Mouse (Mus musculus): ENCODE results near the gene Itln1. TPM values are rescaled to one million over a fixed set of nuclear protein-coding genes. Genes with fewer than 3 reads are reported as not detected.
"Not testable (repeated sequence)": the region's sequence is repeated elsewhere in the genome, so short reads cannot be mapped to it uniquely, and the experiment has no call there.

Gene Itln1
- polyA plus RNA-seq, 1 experiment from 2014 or later, result not detected

- Histone ChIP-seq H3K27ac (ENCODE audit: low read length) (no peak overlapping the region), H3K36me3 (ENCODE audit: insufficient read depth, low read length) (no peaks in the 10 kb centered on the region), H3K9me3 (ENCODE audit: low read length) (no peaks in the 10 kb centered on the region), H3K4me3 (ENCODE audit: low read length) (no peak overlapping the region), H3K4me1 (ENCODE audit: insufficient read depth, low read length) (no peaks in the 10 kb centered on the region), H3K4me2 (replicated peaks; ENCODE audit: low read depth, low read length) (no peak overlapping the region), H3K27me3 (ENCODE audit: insufficient read depth, low read length) (no peaks in the 10 kb centered on the region), H3K9ac (replicated peaks; ENCODE audit: low read length) (no peak overlapping the region)
- 80% methylated on average over 4 of the region's 4 CpGs for WGBS
- no peak for ATAC-seq (ENCODE audit: low FRiP score, low TSS enrichment)
Measured at GRCm38 (mm10) chr1:171473506-171473905, 61.6 kb downstream of the Itln1 start.

DNA sequence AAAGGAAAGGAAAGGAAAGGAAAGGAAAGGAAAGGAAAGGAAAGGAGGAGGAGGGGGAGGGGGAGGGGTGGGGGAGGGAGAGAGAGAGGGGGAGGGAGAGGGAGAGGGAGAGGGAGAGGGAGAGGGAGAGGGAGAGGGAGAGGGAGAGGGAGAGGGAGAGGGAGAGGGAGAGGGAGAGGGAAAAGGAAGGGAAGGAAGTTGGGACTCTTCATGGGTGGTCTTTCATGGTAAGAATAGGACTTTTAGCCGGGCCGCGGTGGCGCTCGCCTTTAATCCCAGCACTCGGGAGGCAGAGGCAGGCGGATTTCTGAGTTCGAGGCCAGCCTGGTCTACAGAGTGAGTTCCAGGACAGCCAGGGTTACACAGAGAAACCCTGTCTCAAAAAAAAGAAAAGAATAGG, 63.2 kb downstream of the Itln1 start:
- not testable (repeated sequence) for H3K4me1 ChIP-seq (ENCODE audit: insufficient read depth, low read length); H3K4me3 ChIP-seq (ENCODE audit: low read length); H3K4me2 ChIP-seq (replicated peaks; ENCODE audit: low read depth, low read length); H3K9me3 ChIP-seq (ENCODE audit: low read length); H3K27me3 ChIP-seq (ENCODE audit: insufficient read depth, low read length); ATAC-seq (ENCODE audit: low FRiP score, low TSS enrichment); H3K36me3 ChIP-seq (ENCODE audit: insufficient read depth, low read length); H3K9ac ChIP-seq (replicated peaks; ENCODE audit: low read length); H3K27ac ChIP-seq (ENCODE audit: low read length)
- 92% methylated on average over 7 of the region's 8 CpGs for WGBS

GRCm38 (mm10) chr1:171471452-171471851, 63.6 kb downstream of the Itln1 start:
- 62% methylated on average over 1 of the region's 1 CpGs for WGBS
- H3K4me2 ChIP-seq (replicated peaks; ENCODE audit: low read depth, low read length), result no peak overlapping the region

GRCm38 (mm10) chr1:171470896-171471295, 64.2 kb downstream of the Itln1 start:
- no peak for ATAC-seq (ENCODE audit: low FRiP score, low TSS enrichment)
- no peak overlapping the region for H3K9ac ChIP-seq (replicated peaks; ENCODE audit: low read length)
- no peaks in the 10 kb centered on the region for H3K9me3 ChIP-seq (ENCODE audit: low read length)
- no peaks in the 10 kb centered on the region for H3K36me3 ChIP-seq (ENCODE audit: insufficient read depth, low read length)
- WGBS, result 81% methylated on average over 5 of the region's 5 CpGs
- no peak overlapping the region for H3K4me2 ChIP-seq (replicated peaks; ENCODE audit: low read depth, low read length)
- no peak overlapping the region for H3K4me3 ChIP-seq (ENCODE audit: low read length)
- no peaks in the 10 kb centered on the region for H3K27me3 ChIP-seq (ENCODE audit: insufficient read depth, low read length)
- no peak overlapping the region for H3K27ac ChIP-seq (ENCODE audit: low read length)
- H3K4me1 ChIP-seq (ENCODE audit: insufficient read depth, low read length), result no peaks in the 10 kb centered on the region

More at GRCm38 (mm10) chr1:171471452-171471851, 63.6 kb downstream of the Itln1 start:
- H3K9ac ChIP-seq (replicated peaks; ENCODE audit: low read length), result no peak overlapping the region
- H3K27me3 ChIP-seq (ENCODE audit: insufficient read depth, low read length), result no peaks in the 10 kb centered on the region
- no peaks in the 10 kb centered on the region for H3K9me3 ChIP-seq (ENCODE audit: low read length)
- H3K27ac ChIP-seq (ENCODE audit: low read length), result no peak overlapping the region
- no peak for ATAC-seq (ENCODE audit: low FRiP score, low TSS enrichment)
- H3K4me1 ChIP-seq (ENCODE audit: insufficient read depth, low read length), result no peaks in the 10 kb centered on the region
- H3K4me3 ChIP-seq (ENCODE audit: low read length), result no peak overlapping the region
- no peaks in the 10 kb centered on the region for H3K36me3 ChIP-seq (ENCODE audit: insufficient read depth, low read length)

DNA sequence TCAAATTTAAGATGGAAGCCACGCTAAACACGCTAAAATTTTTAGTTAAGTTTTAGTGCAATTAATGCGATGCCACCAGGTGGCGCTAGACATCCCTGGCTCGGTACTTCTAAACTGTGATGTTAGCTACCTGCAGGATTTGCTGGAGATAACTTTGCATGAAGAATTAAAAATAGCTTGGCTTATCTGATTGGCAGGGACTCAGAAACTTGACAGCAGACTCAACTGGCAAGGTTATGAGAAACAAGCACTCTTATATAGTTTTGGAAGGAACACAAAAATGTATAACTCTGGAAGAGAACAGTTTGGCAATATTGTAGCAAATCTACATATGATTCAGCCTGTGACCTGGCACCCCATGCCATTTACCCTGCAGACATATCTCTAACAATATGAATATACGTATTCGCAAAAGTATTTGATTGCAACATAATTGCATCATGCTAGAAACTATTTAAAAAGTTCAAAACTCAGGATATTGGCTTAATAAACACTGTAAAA, 64.7 kb downstream of the Itln1 start:
- H3K4me1 ChIP-seq (ENCODE audit: insufficient read depth, low read length), result no peaks in the 10 kb centered on the region
- H3K4me3 ChIP-seq (ENCODE audit: low read length), result no peak overlapping the region
- ATAC-seq (ENCODE audit: low FRiP score, low TSS enrichment), result 0 out of 2 replicates have a peak, but pooled peaks have one; percentile 6

GRCm38 (mm10) chr1:171469678-171470077, 65.4 kb downstream of the Itln1 start:
- ATAC-seq (ENCODE audit: low FRiP score, low TSS enrichment), result no peak
- Histone ChIP-seq H3K4me1 (ENCODE audit: insufficient read depth, low read length) (no peaks in the 10 kb centered on the region), H3K36me3 (ENCODE audit: insufficient read depth, low read length) (peaks cover 4% of the 10 kb centered on the region; the same call in 1 of the 2 replicates), H3K9ac (replicated peaks; ENCODE audit: low read length) (no peak overlapping the region), H3K27ac (ENCODE audit: low read length) (no peak overlapping the region), H3K4me2 (replicated peaks; ENCODE audit: low read depth, low read length) (no peak overlapping the region), H3K4me3 (ENCODE audit: low read length) (no peak overlapping the region), H3K27me3 (ENCODE audit: insufficient read depth, low read length) (no peaks in the 10 kb centered on the region), H3K9me3 (ENCODE audit: low read length) (no peaks in the 10 kb centered on the region)
- 85% methylated on average over 3 of the region's 3 CpGs for WGBS

More for the DNA sequence above, 64.7 kb downstream of the Itln1 start:
- WGBS, result 33% methylated on average over 7 of the region's 7 CpGs
- Histone ChIP-seq H3K36me3 (ENCODE audit: insufficient read depth, low read length) (peaks cover 1% of the 10 kb centered on the region; the same call in 1 of the 2 replicates), H3K27me3 (ENCODE audit: insufficient read depth, low read length) (no peaks in the 10 kb centered on the region), H3K9ac (replicated peaks; ENCODE audit: low read length) (no peak overlapping the region), H3K27ac (ENCODE audit: low read length) (no peak overlapping the region), H3K9me3 (ENCODE audit: low read length) (no peaks in the 10 kb centered on the region), H3K4me2 (replicated peaks; ENCODE audit: low read depth, low read length) (peak overlapping the region; percentile 29)

Other genes starting within 250 kb of the Itln1 start
- 101 and 103 TPM in 2 replicates for gene Usp21, start 247.3 kb downstream of the Itln1 start, polyA plus RNA-seq (2015; fragmentation: Nextera tagmentation; extraction: Ambion mirVana)
- 102 and 111 TPM in 2 replicates for gene Ufc1, start 240.3 kb downstream of the Itln1 start, polyA plus RNA-seq (2015; fragmentation: Nextera tagmentation; extraction: Ambion mirVana)
- 57.0 and 59.5 TPM in 2 replicates for gene Dedd, start 206.1 kb downstream of the Itln1 start, polyA plus RNA-seq (2015; fragmentation: Nextera tagmentation; extraction: Ambion mirVana)
- gene Nit1, start 189.6 kb downstream of the Itln1 start, polyA plus RNA-seq (2015; fragmentation: Nextera tagmentation; extraction: Ambion mirVana), result 60.6 and 63.3 TPM in 2 replicates
- 99.2 and 103 TPM in 2 replicates for gene Pfdn2, start 189.6 kb downstream of the Itln1 start, polyA plus RNA-seq (2015; fragmentation: Nextera tagmentation; extraction: Ambion mirVana)
- gene Klhdc9, start 174.5 kb downstream of the Itln1 start, polyA plus RNA-seq (2015; fragmentation: Nextera tagmentation; extraction: Ambion mirVana), result 4.2 and 4.3 TPM in 2 replicates
- gene Nectin4, start 165.2 kb downstream of the Itln1 start, polyA plus RNA-seq (2015; fragmentation: Nextera tagmentation; extraction: Ambion mirVana), result 4.7 and 4.8 TPM in 2 replicates
- gene Arhgap30, start 146.3 kb downstream of the Itln1 start, polyA plus RNA-seq (2015; fragmentation: Nextera tagmentation; extraction: Ambion mirVana), result 1.1 and 1.6 TPM in 2 replicates
- 84.8 and 90.9 TPM in 2 replicates for gene Usf1, start 124.0 kb downstream of the Itln1 start, polyA plus RNA-seq (2015; fragmentation: Nextera tagmentation; extraction: Ambion mirVana)
- gene Tstd1, start 116.4 kb downstream of the Itln1 start, polyA plus RNA-seq (2015; fragmentation: Nextera tagmentation; extraction: Ambion mirVana), result 6.6 and 7.0 TPM in 2 replicates
- 156 and 167 TPM in 2 replicates for gene F11r, start 97.8 kb downstream of the Itln1 start, polyA plus RNA-seq (2015; fragmentation: Nextera tagmentation; extraction: Ambion mirVana)
- 13.0 and 13.4 TPM in 2 replicates for gene Alyref2, start 31.8 kb downstream of the Itln1 start, polyA plus RNA-seq (2015; fragmentation: Nextera tagmentation; extraction: Ambion mirVana)
- 0.07 and 0.08 TPM in 2 replicates for gene Cd244a, start 23.9 kb upstream of the Itln1 start, polyA plus RNA-seq (2015; fragmentation: Nextera tagmentation; extraction: Ambion mirVana)
- 0.35 and 0.44 TPM in 2 replicates for gene Ly9, start 72.1 kb upstream of the Itln1 start, polyA plus RNA-seq (2015; fragmentation: Nextera tagmentation; extraction: Ambion mirVana)
- not detected in 2 replicates for gene Slamf7, start 117.7 kb upstream of the Itln1 start, polyA plus RNA-seq (2015; fragmentation: Nextera tagmentation; extraction: Ambion mirVana)
- gene Cd48, start 146.7 kb upstream of the Itln1 start, polyA plus RNA-seq (2015; fragmentation: Nextera tagmentation; extraction: Ambion mirVana), result 2.3 and 2.8 TPM in 2 replicates
- 0.07 and 0.08 TPM in 2 replicates for gene Slamf1, start 231.8 kb upstream of the Itln1 start, polyA plus RNA-seq (2015; fragmentation: Nextera tagmentation; extraction: Ambion mirVana)